Mouse (Mus musculus) left cerebral cortex, adult 11 months (tissue): Measurements from ENCODE around the gene Rpn1.
A peak's percentile ranks its signal among the peaks of the same experiment; 100 is the strongest.
"Not testable (repeated sequence)": the region's sequence is repeated elsewhere in the genome, so short reads cannot be mapped to it uniquely, and the experiment has no call there.

Experiments
- DNase-seq: peaks from one replicate; pipeline ENCODE4 v3.0.0; 2022; ENCODE audit warnings: low spot score

Rpn1 gene

GRCm38 (mm10) chr6:88121781-88122180, 37.5 kb downstream of the Rpn1 start:
- no peak for DNase-seq

- DNase-seq = no peak
Measured at GRCm38 (mm10) chr6:88123150-88123857, 39.0 kb downstream of the Rpn1 start.

- no peak for DNase-seq
Measured at GRCm38 (mm10) chr6:88123858-88124261, 39.6 kb downstream of the Rpn1 start.

GRCm38 (mm10) chr6:88124551-88124950, 40.3 kb downstream of the Rpn1 start:
- no peak for DNase-seq

GRCm38 (mm10) chr6:88125815-88126214, 41.5 kb downstream of the Rpn1 start:
- DNase-seq = not testable (repeated sequence)

GRCm38 (mm10) chr6:88131521-88131920, 47.2 kb downstream of the Rpn1 start:
- no peak for DNase-seq

- DNase-seq = no peak
Measured at GRCm38 (mm10) chr6:88132051-88132450, 47.8 kb downstream of the Rpn1 start.

- DNase-seq = no peak
Measured at GRCm38 (mm10) chr6:88133061-88133460, 48.8 kb downstream of the Rpn1 start.

- DNase-seq = no peak
Measured at GRCm38 (mm10) chr6:88133878-88134277, 49.6 kb downstream of the Rpn1 start.

GRCm38 (mm10) chr6:88136201-88136631, 51.9 kb downstream of the Rpn1 start:
- no peak for DNase-seq

- no peak for DNase-seq
Measured at GRCm38 (mm10) chr6:88138485-88138884, 54.2 kb downstream of the Rpn1 start.

GRCm38 (mm10) chr6:88140264-88140663, 56.0 kb downstream of the Rpn1 start:
- peak; percentile 32 for DNase-seq

GRCm38 (mm10) chr6:88145793-88146192, 61.5 kb downstream of the Rpn1 start:
- no peak for DNase-seq

GRCm38 (mm10) chr6:88146576-88146975, 62.3 kb downstream of the Rpn1 start:
- DNase-seq = no peak

- DNase-seq = peak; percentile 24
Measured at GRCm38 (mm10) chr6:88147411-88148003, 63.2 kb downstream of the Rpn1 start.

GRCm38 (mm10) chr6:88151335-88151734, 67.1 kb downstream of the Rpn1 start:
- DNase-seq = no peak

GRCm38 (mm10) chr6:88152127-88152705, 67.9 kb downstream of the Rpn1 start:
- no peak for DNase-seq

- DNase-seq = no peak
Measured at GRCm38 (mm10) chr6:88152979-88153378, 68.7 kb downstream of the Rpn1 start.
